Comparison of ENCODE assay signal across 40 mouse cellular contexts in genomic region chr12:87550628-87551027, GRCm38 (mm10). TPM values are rescaled to one million over a fixed set of nuclear protein-coding genes. Genes with fewer than 3 reads are reported as not detected.
"Had no signal": no experiment of that assay in that cellular context is flagged by ENCODE, and none has a peak within 500 bp of the region (broad histone marks: within the 10 kb centered on the region; RNA-seq: fewer than 3 reads in every experiment).

No protein-coding gene starts in this region.

RNA-seq across cellular contexts. Expression of gene Gm8300, which starts 36.5 kb away (rescaled TPM):
- total RNA-seq: left cerebral cortex, postnatal 10 days; left cerebral cortex, postnatal 14 days; left cerebral cortex, postnatal 25 days; left cerebral cortex, postnatal 36 days; left cerebral cortex, postnatal 4 days; liver, adult 2 months; megakaryocyte progenitor cell, adult 5-6 weeks; megakaryocyte, adult 5-6 weeks; megakaryocyte-erythroid progenitor cell, adult 5-6 weeks; monocyte, adult 5-6 weeks had no signal
- polyA plus RNA-seq: limb, embryonic 10.5 days; limb, embryonic 11.5 days; limb, embryonic 12.5 days; limb, embryonic 13.5 days; limb, embryonic 14.5 days; limb, embryonic 15.5 days; liver, adult 2 months; liver, embryonic 11.5 days; liver, embryonic 12.5 days; liver, embryonic 13.5 days; liver, embryonic 14.5 days; liver, embryonic 15.5 days; liver, embryonic 16.5 days; liver, postnatal 0 days; lung, adult 2 months; lung, embryonic 14.5 days; lung, embryonic 15.5 days; lung, embryonic 16.5 days; lung, postnatal 0 days; macrophage; midbrain, embryonic 10.5 days; midbrain, embryonic 11.5 days; midbrain, embryonic 12.5 days; midbrain, embryonic 13.5 days; midbrain, embryonic 14.5 days; midbrain, embryonic 15.5 days; midbrain, embryonic 16.5 days; neural tube, embryonic 11.5 days; neural tube, embryonic 12.5 days; neural tube, embryonic 13.5 days had no signal

RNA-seq across cellular contexts. Expression of gene Oog1, which starts 51.9 kb away (rescaled TPM):
- total RNA-seq: left cerebral cortex, postnatal 10 days; left cerebral cortex, postnatal 14 days; left cerebral cortex, postnatal 25 days; left cerebral cortex, postnatal 36 days; left cerebral cortex, postnatal 4 days; liver, adult 2 months; megakaryocyte progenitor cell, adult 5-6 weeks; megakaryocyte, adult 5-6 weeks; megakaryocyte-erythroid progenitor cell, adult 5-6 weeks; monocyte, adult 5-6 weeks had no signal
- polyA plus RNA-seq: limb, embryonic 10.5 days; limb, embryonic 11.5 days; limb, embryonic 12.5 days; limb, embryonic 13.5 days; limb, embryonic 14.5 days; limb, embryonic 15.5 days; liver, adult 2 months; liver, embryonic 11.5 days; liver, embryonic 12.5 days; liver, embryonic 13.5 days; liver, embryonic 14.5 days; liver, embryonic 15.5 days; liver, embryonic 16.5 days; liver, postnatal 0 days; lung, adult 2 months; lung, embryonic 14.5 days; lung, embryonic 15.5 days; lung, embryonic 16.5 days; lung, postnatal 0 days; macrophage; midbrain, embryonic 10.5 days; midbrain, embryonic 11.5 days; midbrain, embryonic 12.5 days; midbrain, embryonic 13.5 days; midbrain, embryonic 14.5 days; midbrain, embryonic 15.5 days; midbrain, embryonic 16.5 days; neural tube, embryonic 11.5 days; neural tube, embryonic 12.5 days; neural tube, embryonic 13.5 days had no signal

RNA-seq across cellular contexts. Expression of gene Gm5788, which starts 56.1 kb away (rescaled TPM):
- total RNA-seq: left cerebral cortex, postnatal 10 days; left cerebral cortex, postnatal 14 days; left cerebral cortex, postnatal 25 days; left cerebral cortex, postnatal 36 days; left cerebral cortex, postnatal 4 days; liver, adult 2 months; megakaryocyte progenitor cell, adult 5-6 weeks; megakaryocyte, adult 5-6 weeks; megakaryocyte-erythroid progenitor cell, adult 5-6 weeks; monocyte, adult 5-6 weeks had no signal
- polyA plus RNA-seq: limb, embryonic 10.5 days; limb, embryonic 11.5 days; limb, embryonic 12.5 days; limb, embryonic 13.5 days; limb, embryonic 14.5 days; limb, embryonic 15.5 days; liver, adult 2 months; liver, embryonic 11.5 days; liver, embryonic 12.5 days; liver, embryonic 13.5 days; liver, embryonic 14.5 days; liver, embryonic 15.5 days; liver, embryonic 16.5 days; liver, postnatal 0 days; lung, adult 2 months; lung, embryonic 14.5 days; lung, embryonic 15.5 days; lung, embryonic 16.5 days; lung, postnatal 0 days; macrophage; midbrain, embryonic 10.5 days; midbrain, embryonic 11.5 days; midbrain, embryonic 12.5 days; midbrain, embryonic 13.5 days; midbrain, embryonic 14.5 days; midbrain, embryonic 15.5 days; midbrain, embryonic 16.5 days; myocyte; neural tube, embryonic 11.5 days; neural tube, embryonic 12.5 days; neural tube, embryonic 13.5 days had no signal
